13 mouse cellular contexts compared by ENCODE assay signal in the genomic region with DNA sequence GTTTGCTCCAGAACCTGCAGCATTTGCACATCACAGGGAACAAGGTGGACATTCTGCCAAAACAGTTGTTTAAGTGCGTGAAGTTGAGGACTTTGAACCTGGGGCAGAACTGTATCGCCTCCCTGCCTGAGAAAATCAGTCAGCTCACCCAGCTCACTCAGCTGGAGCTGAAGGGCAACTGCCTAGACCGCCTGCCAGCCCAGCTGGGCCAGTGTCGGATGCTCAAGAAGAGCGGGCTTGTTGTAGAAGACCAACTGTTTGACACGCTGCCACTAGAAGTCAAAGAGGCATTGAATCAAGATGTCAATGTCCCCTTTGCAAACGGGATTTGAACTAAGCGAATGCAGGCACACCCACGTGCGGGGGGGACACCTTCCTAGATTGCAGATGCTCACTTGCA.
DNase-seq lines count a peak whose midpoint lies in the region.
"Had no signal": no experiment of that assay in that cellular context is flagged by ENCODE, and none has a peak within 500 bp of the region (broad histone marks: within the 10 kb centered on the region; RNA-seq: fewer than 3 reads in every experiment).

No protein-coding gene starts in this region.

- DNase-seq in frontal cortex, adult 2 months (ENCODE audit: extremely low spot score in 1 of 2, low spot score in 1 of 2) = peak; percentile 17 to 45
- DNase-seq in frontal cortex, postnatal 25 days (ENCODE audit: low spot score in 2 of 2) = no peak
- peak; percentile 69 for DNase-seq in layer of hippocampus, adult 11-12 months (ENCODE audit: low spot score)
- DNase-seq in layer of hippocampus, postnatal 25 days (ENCODE audit: extremely low spot score in 1 of 2, low spot score in 1 of 2) = no peak
- peak; percentile 58 to 64 for DNase-seq in right cerebral cortex, postnatal 10 days (ENCODE audit: low spot score in 2 of 2)
- no peak for DNase-seq in right cerebral cortex, postnatal 4 days
- DNase-seq in adrenal gland, postnatal 36 days = no peak
- no peak for DNase-seq in urinary bladder, postnatal 10 days (ENCODE audit: low spot score)
- DNase-seq: adrenal gland, adult 8-10 months; cerebellum, adult 9-10 months; forebrain, postnatal 0 days; gastrocnemius, postnatal 25 days; thymus, postnatal 4 days had no signal

Comparison
In these comparisons a context has a peak if more than half of its experiments do, and no peak if none do; other contexts are left out.
1. DNase-seq: peak in frontal cortex, adult 2 months (2 of 2), layer of hippocampus, adult 11-12 months (single experiment) and right cerebral cortex, postnatal 10 days (2 of 2); none in frontal cortex, postnatal 25 days (0 of 2), layer of hippocampus, postnatal 25 days (0 of 2), right cerebral cortex, postnatal 4 days (single experiment), adrenal gland, postnatal 36 days (0 of 2) and urinary bladder, postnatal 10 days (single experiment).